Mouse (Mus musculus): Measurements from ENCODE around the gene Fgf2.

The Fgf2 gene

DNA sequence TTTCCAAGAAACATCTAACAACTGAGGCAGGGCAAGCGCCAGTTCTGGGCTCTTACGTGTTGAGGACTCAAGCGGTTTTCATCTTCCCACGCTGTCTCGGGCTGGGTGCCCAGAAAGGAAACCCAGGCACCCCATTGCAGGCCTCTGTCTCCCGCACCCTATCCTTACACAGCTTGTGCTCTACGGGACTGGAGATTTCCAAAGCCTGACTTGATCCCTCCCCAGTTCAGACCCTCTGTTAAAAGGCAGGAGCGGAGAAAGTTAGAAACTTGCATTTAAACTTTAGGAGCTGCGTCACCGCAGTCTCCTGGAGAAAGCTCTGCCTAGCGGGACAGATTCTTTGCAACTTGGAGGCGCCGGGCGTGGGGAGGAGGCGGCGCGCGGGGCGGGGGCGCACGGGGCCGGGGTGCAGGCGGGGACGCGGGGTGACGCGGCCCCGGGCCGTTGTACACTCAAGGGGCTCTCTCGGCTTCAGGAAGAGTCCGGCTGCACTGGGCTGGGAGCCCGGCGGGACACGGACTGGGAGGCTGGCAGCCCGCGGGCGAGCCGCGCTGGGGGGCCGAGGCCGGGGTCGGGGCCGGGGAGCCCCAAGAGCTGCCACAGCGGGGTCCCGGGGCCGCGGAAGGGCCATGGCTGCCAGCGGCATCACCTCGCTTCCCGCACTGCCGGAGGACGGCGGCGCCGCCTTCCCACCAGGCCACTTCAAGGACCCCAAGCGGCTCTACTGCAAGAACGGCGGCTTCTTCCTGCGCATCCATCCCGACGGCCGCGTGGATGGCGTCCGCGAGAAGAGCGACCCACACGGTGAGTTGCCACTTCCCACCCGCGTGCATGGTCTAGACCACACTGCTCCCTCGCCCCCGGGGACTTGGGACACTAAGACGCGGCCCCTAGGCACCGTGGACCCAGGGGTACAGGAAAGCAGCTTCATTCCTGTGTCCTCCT, at the start of gene Fgf2:
Gene Fgf2, plus strand, starts transcription at position 126 of the 945 bp plus-strand sequence.
- DNase-seq (ENCODE audit: low spot score in 2 of 2): peak in 1 of 2 experiments; percentile 21

DNA sequence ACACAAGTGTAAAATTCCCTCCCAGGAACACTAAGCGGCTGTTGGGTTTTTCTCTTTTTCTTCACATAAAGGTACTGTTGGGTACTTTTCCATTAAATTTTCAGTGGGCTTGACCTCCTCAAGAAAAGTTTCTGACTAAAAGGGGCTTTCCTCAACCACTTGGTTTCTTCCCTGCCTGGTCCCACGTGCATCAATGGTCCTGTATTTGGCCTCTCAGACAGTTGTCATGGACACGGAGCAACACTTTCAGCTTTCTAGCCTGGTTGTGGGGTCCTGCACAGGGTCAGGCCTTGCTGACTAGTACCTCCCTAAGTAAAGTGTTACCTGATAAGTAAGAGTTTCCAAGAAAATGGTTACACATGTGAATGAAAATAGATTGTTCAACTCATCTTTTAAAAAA, 48.7 kb upstream of the Fgf2 start:
- DNase-seq (ENCODE audit: low spot score in 2 of 2): no peak

DNA sequence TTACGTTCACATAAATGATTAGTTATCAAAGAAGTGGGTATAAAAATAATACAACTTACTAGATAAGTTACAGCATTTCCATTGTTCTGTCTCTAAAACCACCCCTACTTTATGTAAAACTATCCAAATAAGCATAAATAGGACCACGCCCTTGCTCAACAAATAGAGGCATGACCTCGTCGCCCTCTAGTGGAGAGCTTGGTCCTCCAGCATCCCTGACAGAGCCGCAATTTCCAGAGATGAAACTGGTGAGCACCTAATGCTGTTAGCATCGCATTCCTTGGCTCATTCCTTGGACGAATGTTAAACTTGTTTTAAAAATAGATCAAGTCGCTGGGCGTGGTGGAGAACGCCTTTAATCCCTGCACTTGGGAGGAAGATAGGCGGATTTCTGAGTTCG, 45.5 kb upstream of the Fgf2 start:
- DNase-seq (ENCODE audit: low spot score in 2 of 2): peak in 1 of 2 experiments; percentile 18

DNA sequence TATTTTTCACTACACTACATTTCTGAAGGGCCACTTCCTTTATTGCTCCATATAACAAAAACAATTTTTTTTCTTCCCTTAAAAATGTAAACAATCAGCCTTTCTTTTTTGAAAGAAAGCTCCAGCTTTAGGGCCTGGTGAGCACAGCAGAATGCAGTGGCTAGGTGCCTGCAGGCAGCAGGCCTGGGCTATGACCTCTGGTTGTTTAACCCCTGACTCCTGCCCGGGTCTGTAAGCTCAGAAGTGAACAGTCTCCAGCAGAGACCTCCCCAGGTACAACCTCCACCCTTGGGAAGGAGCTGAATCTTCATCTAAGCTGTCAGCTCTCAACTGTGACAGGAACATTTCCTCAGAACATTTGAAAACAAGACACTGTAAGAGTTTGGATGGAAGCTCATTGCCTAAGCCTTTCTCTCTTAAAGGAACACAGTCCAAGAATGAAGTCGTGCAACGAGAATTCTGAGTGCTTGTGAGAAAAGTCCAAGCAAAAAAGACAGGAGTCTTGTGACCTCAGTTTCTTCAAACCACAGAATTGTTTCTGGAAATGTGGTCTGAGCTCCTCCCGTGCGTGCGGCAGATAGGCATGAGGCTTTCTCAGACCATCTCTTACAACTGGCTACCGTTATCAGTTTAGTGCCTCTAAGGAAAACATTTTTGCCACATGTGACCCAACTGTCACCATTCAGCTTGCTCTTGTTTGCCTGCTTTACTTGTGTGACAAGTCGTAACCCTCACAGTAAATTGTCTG, 44.6 kb upstream of the Fgf2 start:
- no peak for DNase-seq (ENCODE audit: low spot score in 2 of 2)

DNA sequence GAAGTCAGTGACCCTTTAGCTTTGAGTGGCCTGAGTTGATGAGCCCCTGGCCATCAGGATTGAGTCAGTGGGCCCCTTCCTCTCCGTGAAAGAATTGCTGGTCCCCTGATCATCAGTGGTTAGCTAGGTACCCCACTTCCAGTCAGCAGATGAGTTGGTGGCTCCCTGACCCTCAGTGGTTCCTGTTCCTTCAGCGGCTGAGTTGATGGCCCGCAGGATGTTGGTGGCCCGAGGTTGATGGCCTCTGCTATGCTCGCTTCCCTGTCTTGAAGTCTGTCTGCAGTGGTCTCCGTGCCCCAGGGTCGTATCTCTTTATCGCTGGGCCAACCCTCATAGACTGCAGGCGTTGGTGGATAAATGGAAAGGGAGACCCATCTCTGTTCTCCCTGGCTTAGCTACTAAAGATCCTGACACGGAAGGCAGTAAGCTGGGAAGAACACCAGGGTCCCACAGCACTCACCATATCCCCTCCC, 36.2 kb upstream of the Fgf2 start:
- DNase-seq (ENCODE audit: low spot score in 2 of 2): no peak

DNA sequence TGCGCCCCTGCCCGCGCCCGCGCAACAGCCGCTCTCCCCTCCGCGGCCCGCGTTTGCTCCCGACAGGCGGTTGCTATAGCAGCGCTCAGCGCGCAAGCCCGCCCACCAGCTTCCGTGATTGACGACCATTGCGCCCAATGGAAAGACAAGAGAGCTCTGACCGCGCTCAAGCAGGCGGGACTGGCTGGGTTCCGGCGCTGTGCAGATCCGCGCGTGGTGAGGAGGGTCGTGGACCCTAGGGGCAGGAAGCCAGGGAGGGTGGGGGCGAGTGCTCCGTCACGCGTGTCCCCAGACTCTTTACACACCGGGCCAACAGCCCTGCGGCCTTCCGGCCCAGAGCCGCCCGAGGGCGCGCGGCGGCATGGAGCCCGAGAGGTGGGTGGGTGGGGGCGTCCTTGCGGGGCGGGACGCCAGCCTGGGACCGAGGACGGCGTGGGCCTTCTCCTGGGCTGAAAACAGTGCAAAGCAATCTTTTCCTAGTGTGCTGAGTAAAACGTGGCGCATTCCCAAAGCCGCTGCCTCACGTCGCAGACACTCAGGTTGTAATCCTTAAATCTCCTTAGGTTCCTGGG, 35.7 kb upstream of the Fgf2 start, which contains the start of the genes Bbs12 and Cetn4:
Gene Bbs12, plus strand, starts transcription at position 185 of the 572 bp plus-strand sequence.
Gene Cetn4, minus strand, starts transcription at position 339 of the 572 bp plus-strand sequence.
- DNase-seq (ENCODE audit: low spot score in 2 of 2): peak; percentile 92 to 96

DNA sequence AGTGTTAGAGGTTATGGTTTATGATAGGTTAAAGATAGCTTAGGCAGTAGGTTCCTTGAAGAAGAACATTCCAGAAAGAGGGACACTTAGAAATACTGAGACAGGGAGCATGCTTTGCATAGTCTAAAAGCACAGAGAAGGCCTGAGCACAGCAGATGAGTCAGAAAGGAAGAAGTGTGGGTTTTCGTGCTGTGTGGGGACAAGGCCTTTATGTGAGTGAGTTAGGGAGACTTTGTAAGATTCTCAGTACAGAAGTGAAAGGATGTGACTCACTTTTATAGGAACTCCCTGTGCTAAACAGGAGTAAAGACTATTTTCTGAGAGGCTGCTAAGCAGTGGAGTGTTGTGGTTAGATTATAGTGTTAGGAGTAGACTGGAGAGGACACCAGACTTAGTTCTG, 34.8 kb upstream of the Fgf2 start:
- DNase-seq (ENCODE audit: low spot score in 2 of 2): no peak

DNA sequence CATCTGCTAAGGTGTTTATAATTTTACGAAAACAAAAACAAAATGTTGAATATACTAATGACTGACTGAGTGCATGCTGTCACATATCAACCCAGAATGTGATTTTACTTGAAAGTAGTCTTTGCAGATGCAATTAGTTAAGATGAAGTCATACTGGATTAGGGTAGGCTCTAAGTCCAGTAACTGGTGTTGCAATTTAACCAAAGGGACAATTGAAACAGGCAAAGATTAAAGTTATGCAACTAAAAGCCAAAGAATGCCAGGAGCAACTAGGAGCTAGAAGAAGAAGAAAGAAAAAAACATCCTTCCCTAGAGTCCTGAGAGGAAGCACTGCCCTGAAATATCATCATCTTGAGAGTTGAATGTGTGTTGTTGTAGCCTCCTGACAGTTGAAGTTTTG, 31.9 kb upstream of the Fgf2 start:
- DNase-seq (ENCODE audit: low spot score in 2 of 2): no peak

DNA sequence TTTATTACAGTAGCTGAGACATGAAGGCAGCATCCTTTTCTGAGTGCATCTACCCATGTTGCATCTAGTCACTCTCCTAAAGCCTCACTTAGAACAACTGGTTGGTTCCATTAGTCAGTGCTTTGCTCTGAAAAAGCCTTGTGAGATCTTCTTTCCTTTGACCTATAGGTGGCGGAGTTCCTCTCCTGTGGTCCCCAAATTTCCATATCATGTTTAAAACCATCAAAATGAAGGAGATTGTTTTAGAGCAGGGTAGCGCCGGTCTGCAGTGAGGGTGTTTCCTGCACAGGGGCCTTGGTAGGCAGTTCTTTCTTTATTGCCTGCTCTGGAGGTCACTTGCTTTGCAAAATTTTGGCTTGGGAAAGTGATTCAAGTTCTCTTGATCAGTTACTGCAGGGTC, 23.8 kb upstream of the Fgf2 start:
- DNase-seq (ENCODE audit: low spot score in 2 of 2): no peak

DNA sequence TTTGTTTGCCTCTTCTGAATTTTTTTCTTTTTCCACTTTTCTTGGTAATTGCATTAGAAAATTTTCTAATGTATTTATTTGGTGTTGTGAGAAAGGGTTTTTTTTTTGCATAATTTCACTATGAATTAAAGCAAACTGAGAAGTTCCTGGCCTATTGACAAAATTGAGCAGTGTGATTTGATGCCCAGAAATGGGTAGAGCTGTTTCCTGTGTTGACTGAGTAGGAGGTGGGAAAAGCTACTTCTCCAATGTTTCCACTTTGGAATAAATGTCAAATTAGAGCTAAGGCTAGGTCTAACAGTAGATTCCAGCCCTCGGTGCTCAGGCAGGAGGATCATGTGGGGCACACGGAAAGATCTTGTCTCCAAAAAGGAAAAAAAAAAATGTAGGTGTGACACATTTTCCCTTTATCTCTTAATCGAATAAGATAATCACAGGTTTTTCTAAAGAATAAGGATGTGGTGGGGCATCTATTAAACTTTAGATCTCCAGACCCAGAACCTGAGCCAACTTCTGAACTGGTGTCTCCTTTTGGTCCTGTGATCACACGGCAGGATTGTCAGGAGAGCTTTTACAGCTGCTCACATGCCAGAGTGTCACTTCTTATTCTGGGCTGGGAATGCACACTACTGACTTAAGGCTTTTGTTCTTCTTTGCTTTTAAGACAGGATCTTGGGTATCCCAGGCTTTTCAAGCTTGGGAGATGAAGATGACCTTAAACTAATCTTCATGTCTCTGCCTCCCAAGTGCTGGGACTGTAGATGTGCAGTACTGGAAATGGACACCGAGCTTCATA, 22.6 kb upstream of the Fgf2 start:
- no peak for DNase-seq (ENCODE audit: low spot score in 2 of 2)

DNA sequence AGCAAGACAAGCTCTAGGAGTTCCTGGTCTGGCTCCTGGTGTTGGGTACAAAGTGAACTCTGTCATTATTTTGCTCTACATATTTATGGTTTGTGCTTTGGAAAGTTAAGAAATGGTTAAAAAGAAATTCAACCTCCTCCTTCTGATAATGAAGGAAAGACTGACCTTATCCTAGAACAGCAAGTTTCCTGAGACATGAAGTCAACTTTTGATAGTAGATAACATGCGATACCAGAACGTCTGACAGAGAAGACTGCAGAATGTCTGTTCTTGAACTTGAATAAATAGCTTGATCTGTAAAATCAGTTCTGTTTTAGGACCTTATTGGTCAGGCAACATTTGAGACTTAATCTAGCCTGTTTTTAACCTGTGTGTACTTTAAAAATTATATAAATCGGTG, 21.5 kb upstream of the Fgf2 start:
- no peak for DNase-seq (ENCODE audit: low spot score in 2 of 2)

DNA sequence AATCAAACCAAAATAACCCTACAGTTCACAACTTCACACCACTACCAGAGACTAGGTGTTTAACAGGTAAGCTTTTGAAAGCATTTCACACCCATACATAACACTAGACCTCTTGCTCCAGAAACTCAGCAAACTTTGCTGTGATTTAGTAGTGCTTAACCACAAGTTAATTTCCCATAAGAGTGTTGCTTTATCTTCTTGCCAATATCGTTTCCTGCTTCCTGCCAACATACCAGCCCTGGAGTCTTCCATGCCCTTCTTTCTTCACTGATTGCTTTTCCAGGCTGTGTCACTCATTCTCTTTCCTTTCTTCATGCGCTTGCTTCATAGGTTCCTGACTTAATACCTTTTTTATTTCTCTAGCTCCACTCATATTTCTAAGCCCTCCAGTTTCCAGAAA, 19.7 kb upstream of the Fgf2 start:
- DNase-seq (ENCODE audit: low spot score in 2 of 2): no peak

DNA sequence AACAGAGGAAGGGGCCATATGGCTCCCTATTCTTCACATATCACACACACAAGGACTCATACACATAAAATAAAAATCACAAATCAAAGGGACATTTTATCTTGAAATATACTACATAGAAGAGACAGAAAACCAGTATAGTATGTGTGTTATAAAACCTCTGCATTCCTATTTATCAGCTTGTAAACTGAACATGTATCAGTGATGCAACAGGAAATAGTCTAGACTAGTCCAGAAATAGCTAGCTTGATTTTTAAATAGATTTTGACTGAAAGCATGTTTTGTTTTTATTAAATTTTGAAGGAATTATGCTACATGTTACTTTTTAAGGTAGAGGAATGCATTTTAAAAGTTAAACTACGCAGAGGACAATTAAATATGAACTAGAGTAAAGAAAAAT, 18.2 kb upstream of the Fgf2 start:
- no peak for DNase-seq (ENCODE audit: low spot score in 2 of 2)

DNA sequence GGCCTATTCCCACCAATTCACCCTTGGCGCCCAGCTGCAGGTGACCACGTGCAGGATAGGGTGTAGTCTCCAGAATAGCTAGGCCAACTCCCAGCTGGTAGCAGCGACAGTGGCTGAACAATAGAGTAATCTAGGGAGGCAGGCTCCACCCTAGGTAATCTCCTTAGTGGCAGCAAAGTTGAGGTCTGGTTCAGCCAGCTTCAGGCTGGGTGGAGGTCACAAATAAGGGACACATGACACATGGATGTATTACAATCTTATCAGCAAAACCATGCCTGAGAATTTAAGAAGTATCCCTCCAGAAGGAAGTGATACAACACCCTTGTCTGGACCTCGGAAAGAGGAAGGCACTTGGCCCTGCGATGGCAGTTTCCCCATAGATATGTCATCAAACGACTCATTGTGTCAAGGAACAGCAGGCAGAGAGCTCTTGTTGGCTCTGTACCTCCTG, 16.1 kb upstream of the Fgf2 start:
- DNase-seq (ENCODE audit: low spot score in 2 of 2): no peak

DNA sequence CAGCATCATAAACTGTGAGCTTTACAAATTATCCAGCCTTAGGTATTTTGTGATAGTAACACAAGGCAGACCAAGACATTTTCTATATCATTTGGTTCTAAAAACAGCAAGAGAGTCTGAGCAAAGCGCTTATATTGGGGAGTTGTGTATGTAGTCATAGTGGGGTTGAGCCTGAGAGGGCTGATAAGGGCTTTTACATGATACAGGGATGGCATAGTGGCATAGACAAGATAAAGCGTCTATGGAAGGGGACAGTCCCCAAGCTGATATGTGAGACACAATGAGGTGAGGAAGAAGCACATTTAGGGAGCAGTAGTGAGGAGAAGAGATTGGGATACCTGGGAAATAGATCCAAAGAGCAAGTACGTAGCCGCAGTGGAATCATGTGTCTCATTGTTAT, 14.1 kb upstream of the Fgf2 start:
- no peak for DNase-seq (ENCODE audit: low spot score in 2 of 2)

DNA sequence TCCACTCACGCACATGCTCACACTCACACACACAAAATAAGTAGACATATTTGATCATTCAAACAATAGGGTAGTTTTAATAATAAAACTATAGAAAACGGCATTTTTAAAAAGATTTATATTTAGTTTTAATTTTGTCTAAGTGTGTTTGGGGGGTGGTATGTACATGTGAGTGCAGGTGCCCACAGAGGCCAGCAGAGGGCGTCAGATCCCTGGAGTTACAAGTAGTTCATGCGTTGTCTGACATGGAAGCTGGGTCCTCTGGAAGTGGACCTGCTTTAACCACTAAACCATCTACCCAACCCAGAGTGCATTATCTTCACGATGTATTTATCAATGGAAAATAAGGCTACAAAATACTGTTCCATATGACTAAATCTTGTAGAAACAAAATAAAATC, 7.0 kb upstream of the Fgf2 start:
- no peak for DNase-seq (ENCODE audit: low spot score in 2 of 2)

DNA sequence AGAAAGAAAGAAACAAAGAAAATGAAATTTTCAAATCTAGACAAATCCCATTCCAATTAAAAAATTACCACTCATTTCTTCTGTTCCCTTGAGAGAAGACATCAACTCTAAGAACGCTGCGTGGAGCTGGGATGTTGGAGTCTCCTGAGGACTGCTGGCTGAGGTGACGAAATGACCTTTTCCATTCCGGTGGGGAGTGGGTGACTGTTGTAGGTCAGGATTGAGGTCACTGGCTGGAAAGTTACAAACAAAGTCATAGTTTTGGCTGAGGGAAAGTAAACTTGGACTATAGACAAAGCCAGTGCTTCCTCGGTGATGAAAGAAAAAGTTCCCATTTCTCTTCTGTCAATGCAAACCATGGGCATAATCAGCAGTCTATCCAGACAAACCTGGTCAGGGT, 5.3 kb upstream of the Fgf2 start:
- DNase-seq (ENCODE audit: low spot score in 2 of 2): no peak

DNA sequence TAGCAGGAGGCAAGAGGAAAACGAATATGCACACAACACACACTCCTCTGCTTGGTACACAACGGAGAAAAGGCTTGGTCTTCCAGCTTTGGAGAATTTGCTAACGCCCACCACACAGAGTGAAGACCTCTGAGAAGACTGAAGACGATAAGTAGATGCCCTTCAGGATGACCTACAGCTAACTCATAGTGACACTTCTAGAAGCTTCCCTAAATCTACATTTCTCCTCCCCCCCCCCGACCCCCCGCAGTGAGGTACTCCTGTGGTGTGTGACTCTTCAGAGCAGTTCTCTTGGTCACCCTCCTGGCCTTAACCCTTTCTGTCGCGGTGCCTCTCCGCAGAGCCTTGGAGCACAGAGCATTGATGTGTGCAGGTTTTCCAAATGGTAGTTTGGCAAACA, 475 bp upstream of the Fgf2 start:
- DNase-seq (ENCODE audit: low spot score in 2 of 2): no peak

DNA sequence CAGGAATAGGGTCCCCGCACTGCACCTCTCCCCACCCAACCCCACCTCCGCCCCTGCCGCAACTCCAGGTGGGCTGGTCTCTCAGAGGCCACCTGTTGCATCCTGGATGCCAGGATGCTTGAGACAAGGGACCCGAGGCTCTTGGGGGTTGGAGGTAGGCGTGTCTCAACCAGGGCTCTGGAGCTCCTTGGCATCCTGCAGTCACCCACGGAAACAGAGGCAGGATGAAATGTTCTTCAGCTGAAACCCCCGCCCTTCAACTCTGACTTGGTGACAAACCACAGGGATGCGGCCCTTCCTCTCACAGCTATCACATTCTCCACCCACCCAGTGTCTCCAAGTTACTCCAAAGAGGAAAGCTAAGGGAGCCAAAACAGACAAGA, 1.0 kb downstream of the Fgf2 start:
- DNase-seq (ENCODE audit: low spot score in 2 of 2): no peak

DNA sequence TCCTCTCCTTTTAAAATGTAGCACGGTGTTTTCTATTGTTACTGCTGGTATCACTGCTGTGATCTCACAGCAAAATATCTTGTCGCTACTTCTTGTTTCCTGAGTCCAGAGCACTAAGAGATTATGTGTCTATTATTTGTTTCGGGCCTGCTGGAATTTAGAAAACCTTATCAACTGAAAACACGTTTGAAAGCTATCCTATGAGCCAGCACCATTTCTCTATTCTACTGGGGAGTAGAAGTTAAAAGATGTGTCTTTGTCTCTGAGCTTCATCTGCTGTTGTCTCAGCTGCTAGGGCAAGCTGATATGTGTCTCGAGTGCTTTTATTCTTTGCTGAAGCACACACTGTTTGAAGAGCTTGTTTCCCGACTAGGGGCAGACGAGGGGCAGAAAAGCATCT, 2.2 kb downstream of the Fgf2 start:
- no peak for DNase-seq (ENCODE audit: low spot score in 2 of 2)

DNA sequence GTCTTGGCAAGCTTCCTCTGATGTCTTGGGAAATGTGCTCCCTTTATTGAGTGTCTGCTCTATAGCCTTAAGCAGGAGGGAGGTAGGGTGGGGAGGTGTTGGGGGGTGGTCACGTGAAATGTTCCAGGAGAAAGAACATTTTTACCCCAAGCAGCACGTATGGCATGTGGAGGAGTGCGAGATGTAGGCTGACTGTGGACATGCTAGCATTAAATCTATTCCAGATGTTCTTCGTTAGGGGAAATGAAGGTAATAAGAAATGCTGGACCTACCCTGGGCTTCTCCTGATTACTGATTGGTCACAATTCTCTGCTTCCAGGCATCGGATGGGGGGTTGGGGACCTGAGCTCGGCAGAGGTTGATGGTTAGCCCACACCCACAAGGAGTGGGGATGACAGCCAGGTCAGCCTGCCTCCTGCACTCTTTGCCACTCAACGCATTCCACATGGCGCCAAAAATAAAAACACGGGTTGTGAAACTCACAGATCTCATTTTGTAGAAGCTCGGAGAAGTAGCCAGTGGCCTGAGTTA, 5.9 kb downstream of the Fgf2 start:
- no peak for DNase-seq (ENCODE audit: low spot score in 2 of 2)

Data from frontal cortex, postnatal 14 days (tissue).